Mouse (Mus musculus) left cerebral cortex, postnatal 36 days (tissue): ENCODE results near the gene Egfl6. TPM values are rescaled to one million over a fixed set of nuclear protein-coding genes. Genes with fewer than 3 reads are reported as not detected.

ENCODE experiments used
- total RNA-seq, 2 experiments: library from RNA; stranded (reverse); gene quantifications; 2 replicates each; pipeline ENCODE4 v1.2.3; 2021

The Egfl6 gene
- total RNA-seq, 2 experiments from 2014 or later = 2.5 to 2.8 TPM

Other genes starting within 250 kb of the Egfl6 start
- gene Trappc2, start 145.1 kb downstream of the Egfl6 start, total RNA-seq = 10 to 100 TPM; 45.6 to 51.6 TPM
- gene Ofd1, start 145.0 kb downstream of the Egfl6 start, total RNA-seq = 1 to 10 TPM; 4.6 to 5.6 TPM
- 10 to 100 TPM; 31.5 to 37.0 TPM for gene Rab9, start 105.9 kb downstream of the Egfl6 start, total RNA-seq
- 1 to 10 TPM; 1.7 to 2.2 TPM for gene Tceanc, start 67.2 kb downstream of the Egfl6 start, total RNA-seq